Mouse (Mus musculus) testis, adult 2 months (tissue): ENCODE results near the gene Gm20916.
"Not testable (repeated sequence)": the region's sequence is repeated elsewhere in the genome, so short reads cannot be mapped to it uniquely, and the experiment has no call there.

ENCODE experiments used
- CTCF ChIP-seq: fragments of 200-500 bp; IDR thresholded peaks from 2 replicates; pipeline ENCODE4 v1.5.1; 2012; ENCODE audit warnings: low read depth, mild to moderate bottlenecking, inconsistent platforms, low read length, moderate library complexity; ENCODE audit not compliant: control insufficient read depth, insufficient read depth, insufficient replicate concordance
- POLR2A ChIP-seq: fragments of 200-500 bp; IDR thresholded peaks from 2 replicates; pipeline ENCODE4 v1.6.1; 2012; ENCODE audit warnings: low read depth, mild to moderate bottlenecking, inconsistent platforms, low read length, moderate library complexity; ENCODE audit not compliant: control insufficient read depth

DNA sequence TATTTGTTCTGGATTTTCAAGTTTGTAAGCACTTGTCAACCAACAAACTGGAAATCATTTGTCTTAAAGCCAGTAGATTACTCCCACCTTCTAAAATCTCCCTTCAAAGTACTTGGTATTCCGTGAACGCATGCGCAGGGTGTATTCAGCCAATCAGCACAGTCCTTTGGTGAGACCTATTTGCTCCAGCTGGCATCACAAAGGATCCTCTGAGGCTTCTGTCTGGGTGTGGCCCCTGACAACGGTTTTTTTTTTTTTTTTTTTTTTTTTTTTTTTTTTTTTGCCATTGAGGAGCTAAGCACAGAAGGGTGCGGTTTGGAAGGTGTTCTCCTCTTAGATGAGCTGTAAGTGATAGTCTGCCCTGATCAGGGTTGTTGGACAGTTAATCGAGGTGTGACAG is at the start of gene Gm20916:
- TF ChIP-seq POLR2A, CTCF: not testable (repeated sequence)
